Mouse (Mus musculus) MEL (cell line): ENCODE measurements at regions not wholly inside any gene's neighbourhood (a gene's known extent, or its start where the extent isn't known, plus 50 kb on each side); places are given as distances from the start of the nearest gene placed in this dataset.

Experiments used
- CTCF ChIP-seq, 3 experiments: IDR thresholded peaks in 2 of 3; conservative IDR thresholded peaks in 1 of 3; 2 replicates each; pipeline ENCODE4 v1.5.1; 2011 to 2012; ENCODE audit warnings: low read length in 3 of 3, low read depth in 2 of 3, mild to moderate bottlenecking in 2 of 3, improper control_type of control experiment in 1 of 3, inconsistent platforms in 1 of 3, mixed read lengths in 1 of 3, moderate library complexity in 1 of 3; ENCODE audit not compliant: control insufficient read depth in 1 of 3, insufficient read depth in 1 of 3, poor library complexity in 1 of 3, severe bottlenecking in 1 of 3
- EP300 ChIP-seq, 2 experiments: IDR thresholded peaks; 2 replicates each; pipeline ENCODE4 v1.6.1; 2011; ENCODE audit warnings: improper control_type of control experiment in 2 of 2, low read length in 2 of 2, low read depth in 1 of 2, mild to moderate bottlenecking in 1 of 2
- MAFK ChIP-seq: IDR thresholded peaks from 2 replicates; pipeline ENCODE4 v1.6.1; 2011; ENCODE audit warnings: low read depth, mild to moderate bottlenecking, low read length, improper control_type of control experiment, borderline replicate concordance
- MAX ChIP-seq: IDR thresholded peaks from 2 replicates; pipeline ENCODE4 v1.6.1; 2011; ENCODE audit warnings: low read length, improper control_type of control experiment
- MEF2A ChIP-seq: IDR thresholded peaks from 2 replicates; pipeline ENCODE4 v1.6.1; 2014; ENCODE audit warnings: low read depth, mild to moderate bottlenecking, inconsistent platforms, low read length, improper control_type of control experiment; ENCODE audit not compliant: poor library complexity, insufficient replicate concordance, severe bottlenecking; ENCODE audit errors: extremely low read depth
- POLR2A ChIP-seq, 2 experiments: IDR thresholded peaks; 2 replicates each; pipeline ENCODE4 v1.6.1; 2011 to 2012; ENCODE audit warnings: low read length in 2 of 2, mild to moderate bottlenecking in 2 of 2, control low read depth in 1 of 2, improper control_type of control experiment in 1 of 2, low read depth in 1 of 2, moderate library complexity in 1 of 2; ENCODE audit not compliant: control insufficient read depth in 1 of 2, insufficient read depth in 1 of 2, poor library complexity in 1 of 2
- TCF12 ChIP-seq: IDR thresholded peaks from 2 replicates; pipeline ENCODE4 v1.6.1; 2014; ENCODE audit warnings: low read depth, mild to moderate bottlenecking, inconsistent platforms, low read length, improper control_type of control experiment, moderate library complexity

- TF ChIP-seq POLR2A (IDR thresholded peaks at IDR 0.05; ENCODE audit: control insufficient read depth in 1 of 2, insufficient read depth in 1 of 2, low read depth in 1 of 2, low read length in 2 of 2, poor library complexity in 1 of 2) (no peak), CTCF (IDR thresholded peaks at IDR 0.05 in 2 of 3, conservative IDR thresholded peaks at IDR 0.05 in 1 of 3; ENCODE audit: control insufficient read depth in 1 of 3, insufficient read depth in 1 of 3, low read depth in 2 of 3, low read length in 3 of 3, poor library complexity in 1 of 3, severe bottlenecking in 1 of 3) (no peak), TCF12 (no peak), MEF2A (no peak), MAFK (no peak), MAX (no peak), EP300 (IDR thresholded peaks at IDR 0.05; ENCODE audit: low read depth in 1 of 2, low read length in 2 of 2) (no peak)
Observed at GRCm38 (mm10) chr5:43034421-43034820, 198.5 kb upstream of the Cpeb2 start.
